Mouse (Mus musculus): ENCODE measurements at regions not wholly inside any gene's neighbourhood (a gene's known extent, or its start where the extent isn't known, plus 50 kb on each side); places are given as distances from the start of the nearest gene placed in this dataset.

- no peak for TF ChIP-seq TAL1 (IDR thresholded peaks at IDR 0.05; ENCODE audit: low read length)
- no peak for TF ChIP-seq GATA1 (IDR thresholded peaks at IDR 0.05; ENCODE audit: low read length)
Measured at GRCm38 (mm10) chr13:91366540-91366939, 93.5 kb upstream of the Ssbp2 start.

Data from erythroblast, embryonic 14.5 days (primary cell).